Mouse (Mus musculus): ENCODE measurements around the gene H2al1h. TPM values are rescaled to one million over a fixed set of nuclear protein-coding genes. Genes with fewer than 3 reads are reported as not detected.
"Not testable (repeated sequence)": the region's sequence is repeated elsewhere in the genome, so short reads cannot be mapped to it uniquely, and the experiment has no call there.

H2al1h gene
- total RNA-seq (2014; rRNA removed) (not detected in 2 replicates), polyA plus RNA-seq (2015; fragmentation: Nextera tagmentation; extraction: Ambion mirVana) (not detected in 2 replicates)

DNA sequence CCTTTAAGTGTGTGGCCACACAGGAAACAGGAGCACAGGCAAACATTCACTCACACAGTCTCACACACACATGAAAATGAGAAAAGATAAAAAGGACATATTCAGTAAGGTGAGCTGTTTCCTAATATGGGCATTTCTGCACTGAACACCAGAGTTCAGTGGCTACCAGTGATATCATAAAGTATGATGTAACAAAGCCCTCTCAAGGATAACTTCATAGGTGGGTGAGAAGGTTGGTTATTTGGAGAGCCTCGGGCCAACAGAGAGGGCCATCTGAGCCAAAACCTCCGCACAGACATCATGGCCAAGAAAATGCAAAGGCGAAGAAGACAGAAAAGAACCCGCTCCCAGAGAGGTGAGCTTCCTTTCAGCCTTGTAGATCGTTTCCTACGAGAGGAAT, at the start of gene H2al1h:
Gene H2al1h, plus strand, starts transcription at position 301 of the 400 bp plus-strand sequence.
- not testable (repeated sequence) for ATAC-seq; H3K9ac ChIP-seq (replicated peaks; ENCODE audit: low read length); H3K27me3 ChIP-seq (ENCODE audit: insufficient read depth, low read length); H3K4me2 ChIP-seq (ENCODE audit: low read depth, low read length); H3K36me3 ChIP-seq (ENCODE audit: insufficient read depth, low read length); H3K27ac ChIP-seq; H3K4me3 ChIP-seq (ENCODE audit: low read length); H3K4me1 ChIP-seq (ENCODE audit: insufficient read depth, low read length); DNase-seq (ENCODE audit: low spot score); H3K9me3 ChIP-seq (ENCODE audit: low read length)
- WGBS, result no CpG with 5 or more reads among the region's 6 CpGs

DNA sequence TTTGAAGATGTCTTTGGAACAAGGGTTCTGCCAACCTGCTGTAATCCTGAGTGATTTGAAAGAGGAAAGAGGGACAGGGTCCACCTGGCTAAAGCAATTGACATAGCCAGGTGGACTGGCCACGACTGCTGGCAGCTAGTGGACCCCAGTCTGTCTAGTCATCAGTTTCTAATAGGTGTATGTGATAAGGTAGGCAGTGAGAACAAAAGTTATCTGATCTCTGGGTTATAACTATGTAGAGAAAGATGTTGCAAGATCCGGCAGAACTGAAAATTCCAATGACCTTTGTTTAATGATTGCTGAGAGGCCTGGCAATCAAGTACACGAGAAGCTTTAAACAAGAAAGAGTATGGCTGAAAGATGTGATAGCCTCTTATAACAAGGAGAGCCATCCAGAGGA, 48.1 kb upstream of the H2al1h start:
- Histone ChIP-seq H3K4me2 (ENCODE audit: low read depth, low read length) (no peak overlapping the region), H3K4me1 (ENCODE audit: insufficient read depth, low read length) (no peaks in the 10 kb centered on the region), H3K9me3 (ENCODE audit: low read length) (no peaks in the 10 kb centered on the region), H3K27ac (no peak overlapping the region), H3K27me3 (ENCODE audit: insufficient read depth, low read length) (no peaks in the 10 kb centered on the region), H3K9ac (replicated peaks; ENCODE audit: low read length) (no peak overlapping the region), H3K36me3 (ENCODE audit: insufficient read depth, low read length) (no peaks in the 10 kb centered on the region), H3K4me3 (ENCODE audit: low read length) (no peak overlapping the region)
- 81% methylated on average over 3 of the region's 3 CpGs for WGBS
- no peak for TF ChIP-seq CTCF (IDR thresholded peaks at IDR 0.05; ENCODE audit: low read depth)
- ATAC-seq (no peak), DNase-seq (ENCODE audit: low spot score) (no peak)

DNA sequence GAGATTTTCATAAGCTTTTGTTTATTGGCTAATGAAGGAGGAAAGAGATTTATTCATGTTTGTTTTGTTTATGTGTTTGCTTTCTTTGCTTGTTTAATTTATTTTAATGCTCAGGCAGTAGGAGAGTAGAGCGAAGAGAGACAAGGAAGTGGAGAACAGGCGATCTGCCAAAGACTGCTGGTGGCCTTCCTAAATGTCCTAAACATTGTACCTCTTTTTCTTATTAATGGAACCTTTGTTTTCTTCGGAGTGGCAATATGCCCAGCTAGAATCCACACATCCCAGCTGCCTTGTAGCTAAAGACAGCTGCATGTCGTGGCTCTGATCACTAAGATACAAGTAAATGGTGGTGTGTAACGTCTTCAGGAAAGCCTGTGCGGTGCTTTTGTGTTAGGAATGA, 44.2 kb upstream of the H2al1h start:
- DNase-seq (ENCODE audit: low spot score) (no peak), ATAC-seq (no peak)
- Histone ChIP-seq H3K36me3 (ENCODE audit: insufficient read depth, low read length) (no peaks in the 10 kb centered on the region), H3K9me3 (ENCODE audit: low read length) (no peaks in the 10 kb centered on the region), H3K4me2 (ENCODE audit: low read depth, low read length) (no peak overlapping the region), H3K9ac (replicated peaks; ENCODE audit: low read length) (no peak overlapping the region), H3K27ac (no peak overlapping the region), H3K4me3 (ENCODE audit: low read length) (no peak overlapping the region), H3K27me3 (ENCODE audit: insufficient read depth, low read length) (no peaks in the 10 kb centered on the region), H3K4me1 (ENCODE audit: insufficient read depth, low read length) (no peaks in the 10 kb centered on the region)
- TF ChIP-seq CTCF (IDR thresholded peaks at IDR 0.05; ENCODE audit: low read depth), result no peak
- 58% methylated on average over 6 of the region's 6 CpGs for WGBS

DNA sequence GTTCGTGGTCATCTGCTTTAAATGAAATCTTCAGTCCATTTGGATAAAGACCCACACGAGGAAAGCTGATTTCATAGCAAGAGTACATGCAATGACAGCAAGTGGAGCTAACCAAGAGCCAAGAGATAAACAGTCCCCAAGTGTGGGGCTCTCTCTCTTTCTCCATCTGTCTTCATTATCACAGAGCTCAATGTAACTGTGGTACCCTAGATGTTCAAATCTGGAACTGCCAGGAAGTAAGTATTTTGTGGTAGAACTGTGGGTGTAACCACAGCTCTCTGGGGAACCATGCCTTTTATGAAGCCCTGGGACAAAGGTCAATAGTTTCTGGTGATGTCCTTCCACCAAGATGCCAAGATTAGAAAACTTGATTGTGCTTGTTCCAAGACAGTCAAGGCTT, 40.6 kb upstream of the H2al1h start:
- H3K9me3 ChIP-seq (ENCODE audit: low read length), result no peaks in the 10 kb centered on the region
- no peak overlapping the region for H3K4me2 ChIP-seq (ENCODE audit: low read depth, low read length)
- no peaks in the 10 kb centered on the region for H3K4me1 ChIP-seq (ENCODE audit: insufficient read depth, low read length)
- whole genome bisulfite sequencing, result 73% methylated on average over 2 of the region's 2 CpGs
- no peak overlapping the region for H3K4me3 ChIP-seq (ENCODE audit: low read length)
- no peaks in the 10 kb centered on the region for H3K36me3 ChIP-seq (ENCODE audit: insufficient read depth, low read length)
- no peaks in the 10 kb centered on the region for H3K27me3 ChIP-seq (ENCODE audit: insufficient read depth, low read length)
- H3K9ac ChIP-seq (replicated peaks; ENCODE audit: low read length), result no peak overlapping the region
- no peak for TF ChIP-seq CTCF (IDR thresholded peaks at IDR 0.05; ENCODE audit: low read depth)
- DNase-seq (ENCODE audit: low spot score) (no peak), ATAC-seq (no peak)
- H3K27ac ChIP-seq, result no peak overlapping the region

DNA sequence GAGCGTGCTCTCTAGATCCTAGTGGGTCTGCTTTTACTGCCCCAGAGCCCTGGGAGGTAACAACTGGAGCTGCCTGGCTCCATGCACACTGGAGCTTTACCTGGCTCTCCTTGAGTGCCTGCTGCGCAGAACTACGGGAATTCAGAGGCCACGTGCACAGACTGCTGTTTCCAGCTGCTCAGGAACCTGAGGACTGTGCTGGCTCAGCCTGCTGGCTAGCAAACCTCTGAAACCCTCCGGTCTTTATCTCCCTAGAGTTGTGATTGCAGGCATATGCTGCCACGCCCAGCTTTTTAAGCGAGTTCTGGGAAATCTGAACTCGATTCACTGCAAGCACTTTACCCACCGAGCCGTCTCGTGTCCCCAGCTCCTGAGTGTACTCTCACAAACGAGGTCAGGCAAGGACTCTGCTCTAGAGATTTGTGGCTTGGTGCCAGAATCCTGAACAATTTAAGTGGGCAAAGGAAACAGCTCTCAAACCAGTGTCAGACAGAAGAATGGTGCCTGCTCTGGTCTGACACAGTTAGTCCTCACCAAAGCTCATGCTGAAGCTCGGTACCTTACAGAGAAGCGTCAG, 32.9 kb upstream of the H2al1h start:
- TF ChIP-seq CTCF (IDR thresholded peaks at IDR 0.05; ENCODE audit: low read depth), result no peak
- H3K27ac ChIP-seq, result no peak overlapping the region
- DNase-seq (ENCODE audit: low spot score), result peak; percentile 17
- H3K9ac ChIP-seq (replicated peaks; ENCODE audit: low read length), result no peak overlapping the region
- 74% methylated on average over 14 of the region's 14 CpGs for WGBS
- H3K4me1 ChIP-seq (ENCODE audit: insufficient read depth, low read length), result no peaks in the 10 kb centered on the region
- H3K27me3 ChIP-seq (ENCODE audit: insufficient read depth, low read length), result no peaks in the 10 kb centered on the region
- H3K4me3 ChIP-seq (ENCODE audit: low read length), result no peak overlapping the region
- H3K4me2 ChIP-seq (ENCODE audit: low read depth, low read length), result no peak overlapping the region
- H3K36me3 ChIP-seq (ENCODE audit: insufficient read depth, low read length), result no peaks in the 10 kb centered on the region
- no peak for ATAC-seq
- H3K9me3 ChIP-seq (ENCODE audit: low read length), result no peaks in the 10 kb centered on the region

DNA sequence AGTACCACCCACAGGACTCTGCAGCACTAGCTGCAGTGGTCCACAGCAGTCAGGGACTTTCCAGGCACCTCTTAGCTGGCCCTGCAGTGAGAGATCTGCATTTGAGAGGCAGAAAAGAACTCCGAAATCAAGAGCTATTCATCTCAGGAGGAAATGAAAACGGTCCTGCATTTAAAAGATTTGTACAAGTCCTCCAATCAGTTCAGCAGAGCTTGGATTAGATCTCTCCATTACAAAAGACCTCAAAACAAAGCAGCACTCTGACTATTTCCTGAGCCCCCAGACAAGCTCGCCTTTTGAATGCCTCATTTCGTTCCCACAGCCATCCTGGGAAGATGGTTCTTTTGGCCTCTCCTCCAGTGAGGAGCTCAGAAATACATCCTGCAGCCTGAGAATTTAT, 32.0 kb upstream of the H2al1h start:
- Histone ChIP-seq H3K4me3 (ENCODE audit: low read length) (no peak overlapping the region), H3K4me1 (ENCODE audit: insufficient read depth, low read length) (no peaks in the 10 kb centered on the region), H3K4me2 (ENCODE audit: low read depth, low read length) (no peak overlapping the region), H3K9me3 (ENCODE audit: low read length) (no peaks in the 10 kb centered on the region), H3K27ac (no peak overlapping the region), H3K36me3 (ENCODE audit: insufficient read depth, low read length) (no peaks in the 10 kb centered on the region), H3K27me3 (ENCODE audit: insufficient read depth, low read length) (no peaks in the 10 kb centered on the region), H3K9ac (replicated peaks; ENCODE audit: low read length) (no peak overlapping the region)
- WGBS, result 63% methylated on average over 4 of the region's 4 CpGs
- DNase-seq (ENCODE audit: low spot score) (no peak), ATAC-seq (no peak)
- no peak for TF ChIP-seq CTCF (IDR thresholded peaks at IDR 0.05; ENCODE audit: low read depth)

DNA sequence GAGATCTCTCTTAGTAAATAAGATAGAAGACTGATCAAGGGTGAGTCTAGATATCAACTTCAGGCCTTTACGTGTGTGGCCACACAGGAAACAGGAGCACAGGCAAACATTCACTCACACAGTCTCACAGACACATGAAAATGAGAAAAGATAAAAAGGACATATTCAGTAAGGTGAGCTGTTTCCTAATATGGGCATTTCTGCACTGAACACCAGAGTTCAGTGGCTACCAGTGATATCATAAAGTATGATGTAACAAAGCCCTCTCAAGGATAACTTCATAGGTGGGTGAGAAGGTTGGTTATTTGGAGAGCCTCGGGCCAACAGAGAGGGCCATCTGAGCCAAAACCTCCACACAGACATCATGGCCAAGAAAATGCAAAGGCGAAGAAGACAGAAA, 22.3 kb upstream of the H2al1h start, which contains the start of gene H2al1a:
Gene H2al1a, plus strand, starts transcription at position 301 of the 400 bp plus-strand sequence.
- H3K4me1 ChIP-seq (ENCODE audit: insufficient read depth, low read length); H3K9me3 ChIP-seq (ENCODE audit: low read length); DNase-seq (ENCODE audit: low spot score); H3K36me3 ChIP-seq (ENCODE audit: insufficient read depth, low read length); H3K9ac ChIP-seq (replicated peaks; ENCODE audit: low read length); H3K27ac ChIP-seq; H3K4me2 ChIP-seq (ENCODE audit: low read depth, low read length); ATAC-seq; H3K4me3 ChIP-seq (ENCODE audit: low read length); H3K27me3 ChIP-seq (ENCODE audit: insufficient read depth, low read length): not testable (repeated sequence)
- WGBS, result no CpG with 5 or more reads among the region's 3 CpGs

DNA sequence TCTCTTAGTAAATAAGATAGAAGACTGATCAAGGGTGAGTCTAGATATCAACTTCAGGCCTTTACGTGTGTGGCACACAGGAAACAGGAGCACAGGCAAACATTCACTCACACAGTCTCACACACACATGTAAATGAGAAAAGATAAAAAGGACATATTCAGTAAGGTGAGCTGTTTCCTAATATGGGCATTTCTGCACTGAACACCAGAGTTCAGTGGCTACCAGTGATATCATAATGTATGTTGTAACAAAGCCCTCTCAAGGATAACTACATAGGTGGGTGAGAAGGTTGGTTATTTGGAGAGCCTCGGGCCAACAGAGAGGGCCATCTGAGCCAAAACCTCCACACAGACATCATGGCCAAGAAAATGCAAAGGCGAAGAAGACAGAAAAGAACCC, 19.2 kb upstream of the H2al1h start, which contains the start of gene H2al1b:
Gene H2al1b, plus strand, starts transcription at position 301 of the 400 bp plus-strand sequence.
- H3K4me1 ChIP-seq (ENCODE audit: insufficient read depth, low read length); H3K9ac ChIP-seq (replicated peaks; ENCODE audit: low read length); H3K4me3 ChIP-seq (ENCODE audit: low read length); H3K9me3 ChIP-seq (ENCODE audit: low read length); H3K36me3 ChIP-seq (ENCODE audit: insufficient read depth, low read length); ATAC-seq; DNase-seq (ENCODE audit: low spot score); H3K27ac ChIP-seq; H3K27me3 ChIP-seq (ENCODE audit: insufficient read depth, low read length); H3K4me2 ChIP-seq (ENCODE audit: low read depth, low read length): not testable (repeated sequence)
- WGBS, result 100% methylated on average over 1 of the region's 3 CpGs

DNA sequence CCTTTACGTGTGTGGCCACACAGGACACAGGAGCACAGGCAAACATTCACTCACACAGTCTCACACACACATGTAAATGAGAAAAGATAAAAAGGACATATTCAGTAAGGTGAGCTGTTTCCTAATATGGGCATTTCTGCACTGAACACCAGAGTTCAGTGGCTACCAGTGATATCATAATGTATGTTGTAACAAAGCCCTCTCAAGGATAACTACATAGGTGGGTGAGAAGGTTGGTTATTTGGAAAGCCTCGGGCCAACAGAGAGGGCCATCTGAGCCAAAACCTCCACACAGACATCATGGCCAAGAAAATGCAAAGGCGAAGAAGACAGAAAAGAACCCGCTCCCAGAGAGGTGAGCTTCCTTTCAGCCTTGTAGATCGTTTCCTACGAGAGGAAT, 15.9 kb upstream of the H2al1h start, which contains the start of gene H2al1c:
Gene H2al1c, plus strand, starts transcription at position 301 of the 400 bp plus-strand sequence.
- H3K4me2 ChIP-seq (ENCODE audit: low read depth, low read length); H3K9me3 ChIP-seq (ENCODE audit: low read length); H3K27me3 ChIP-seq (ENCODE audit: insufficient read depth, low read length); ATAC-seq; H3K36me3 ChIP-seq (ENCODE audit: insufficient read depth, low read length); H3K9ac ChIP-seq (replicated peaks; ENCODE audit: low read length); DNase-seq (ENCODE audit: low spot score); H3K27ac ChIP-seq; H3K4me3 ChIP-seq (ENCODE audit: low read length); H3K4me1 ChIP-seq (ENCODE audit: insufficient read depth, low read length): not testable (repeated sequence)
- 93% methylated on average over 1 of the region's 6 CpGs for WGBS

DNA sequence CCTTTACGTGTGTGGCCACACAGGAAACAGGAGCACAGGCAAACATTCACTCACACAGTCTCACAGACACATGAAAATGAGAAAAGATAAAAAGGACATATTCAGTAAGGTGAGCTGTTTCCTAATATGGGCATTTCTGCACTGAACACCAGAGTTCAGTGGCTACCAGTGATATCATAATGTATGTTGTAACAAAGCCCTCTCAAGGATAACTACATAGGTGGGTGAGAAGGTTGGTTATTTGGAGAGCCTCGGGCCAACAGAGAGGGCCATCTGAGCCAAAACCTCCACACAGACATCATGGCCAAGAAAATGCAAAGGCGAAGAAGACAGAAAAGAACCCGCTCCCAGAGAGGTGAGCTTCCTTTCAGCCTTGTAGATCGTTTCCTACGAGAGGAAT, 12.8 kb upstream of the H2al1h start, which contains the start of gene H2al1d:
Gene H2al1d, plus strand, starts transcription at position 301 of the 400 bp plus-strand sequence.
- no CpG with 5 or more reads among the region's 6 CpGs for WGBS

More for the DNA sequence above, 12.8 kb upstream of the H2al1h start, which contains the start of gene H2al1d:
- not testable (repeated sequence) for H3K27ac ChIP-seq; H3K4me1 ChIP-seq (ENCODE audit: insufficient read depth, low read length); ATAC-seq; H3K36me3 ChIP-seq (ENCODE audit: insufficient read depth, low read length); DNase-seq (ENCODE audit: low spot score); H3K9ac ChIP-seq (replicated peaks; ENCODE audit: low read length); H3K4me2 ChIP-seq (ENCODE audit: low read depth, low read length); H3K4me3 ChIP-seq (ENCODE audit: low read length); H3K27me3 ChIP-seq (ENCODE audit: insufficient read depth, low read length); H3K9me3 ChIP-seq (ENCODE audit: low read length)
